Mouse (Mus musculus) myocyte (in vitro differentiated cells): ENCODE measurements around the gene 4430402I18Rik. TPM values are rescaled to one million over a fixed set of nuclear protein-coding genes. Genes with fewer than 3 reads are reported as not detected.

Experiments
- H3K27me3 ChIP-seq: one replicate; pipeline ENCODE4 v1.6.1; 2011; ENCODE audit not compliant: control insufficient read depth, insufficient read depth, insufficient read length
- H3K36me3 ChIP-seq: one replicate; pipeline ENCODE4 v1.6.1; 2011; ENCODE audit not compliant: control insufficient read depth, insufficient read depth
- H3K4me2 ChIP-seq: one replicate; pipeline ENCODE4 v1.6.1; 2011; ENCODE audit warnings: low read depth, control low read depth
- H3K4me3 ChIP-seq: one replicate; pipeline ENCODE4 v1.5.1; 2011; ENCODE audit warnings: mild to moderate bottlenecking, control low read depth, moderate library complexity
- H3K79me2 ChIP-seq: one replicate; pipeline ENCODE4 v1.6.1; 2011; ENCODE audit not compliant: control insufficient read depth, insufficient read depth
- H3ac ChIP-seq: one replicate; pipeline ENCODE4 v1.6.1; 2011; ENCODE audit not compliant: control insufficient read depth, insufficient read length
- CEBPB ChIP-seq: IDR thresholded peaks from 2 replicates; pipeline ENCODE4 v1.6.1; 2011; ENCODE audit warnings: mild to moderate bottlenecking, moderate library complexity; ENCODE audit not compliant: poor library complexity, insufficient read depth, severe bottlenecking
- E2F4 ChIP-seq: IDR thresholded peaks from one replicate; pipeline ENCODE4 v1.6.1; 2011; ENCODE audit warnings: mild to moderate bottlenecking, control low read depth, moderate library complexity; ENCODE audit not compliant: insufficient read depth
- MAX ChIP-seq: IDR thresholded peaks from one replicate; pipeline ENCODE4 v1.6.1; 2011; ENCODE audit warnings: low read depth, mild to moderate bottlenecking, control low read depth
- MYOD1 ChIP-seq, 3 experiments: IDR thresholded peaks; one replicate each; pipeline ENCODE4 v1.6.1; 2011; ENCODE audit warnings: control low read depth in 2 of 3, low read depth in 2 of 3, mild to moderate bottlenecking in 2 of 3, moderate library complexity in 1 of 3; ENCODE audit not compliant: insufficient read length in 2 of 3, control insufficient read depth in 1 of 3
- MYOG ChIP-seq, 3 experiments: IDR thresholded peaks; one replicate each; pipeline ENCODE4 v1.6.1; 2011; ENCODE audit warnings: control low read depth in 2 of 3, low read depth in 2 of 3, mild to moderate bottlenecking in 2 of 3; ENCODE audit not compliant: insufficient read length in 2 of 3, control insufficient read depth in 1 of 3, insufficient read depth in 1 of 3
- POLR2A ChIP-seq: IDR thresholded peaks from one replicate; pipeline ENCODE4 v1.6.1; 2011; ENCODE audit warnings: low read depth, mild to moderate bottlenecking, control low read depth, moderate library complexity; ENCODE audit not compliant: insufficient read length
- POLR2AphosphoS2 ChIP-seq: IDR thresholded peaks from one replicate; pipeline ENCODE4 v1.6.1; 2011; ENCODE audit warnings: low read depth, control low read depth; ENCODE audit not compliant: insufficient read length
- REST ChIP-seq: IDR thresholded peaks from one replicate; pipeline ENCODE4 v1.6.1; 2011; ENCODE audit warnings: mild to moderate bottlenecking, control low read depth, moderate library complexity; ENCODE audit not compliant: insufficient read depth, insufficient read length
- SRF ChIP-seq: IDR thresholded peaks from one replicate; pipeline ENCODE4 v1.6.1; 2011; ENCODE audit warnings: low read depth; ENCODE audit not compliant: control insufficient read depth, insufficient read length
- TCF12 ChIP-seq: IDR thresholded peaks from one replicate; pipeline ENCODE4 v1.6.1; 2011; ENCODE audit warnings: mild to moderate bottlenecking, control low read depth; ENCODE audit not compliant: poor library complexity, insufficient read depth, severe bottlenecking
- TCF3 ChIP-seq: IDR thresholded peaks from one replicate; pipeline ENCODE4 v1.6.1; 2011; ENCODE audit warnings: low read depth, control low read depth; ENCODE audit not compliant: insufficient read length
- USF1 ChIP-seq: IDR thresholded peaks from one replicate; pipeline ENCODE4 v1.6.1; 2011; ENCODE audit warnings: low read depth, mild to moderate bottlenecking, control low read depth, moderate library complexity
- polyA plus RNA-seq: library from polyadenylated mRNA; unstranded; fragments of >200 nt; fragmentation: generic; extraction: Trizol; gene quantifications from one replicate; pipeline ENCODE4 v1.2.1, GENCODE M21; 2012; ENCODE audit warnings: missing spikeins

4430402I18Rik gene
- polyA plus RNA-seq, 1 experiment: 0.16 TPM

- H3K79me2 ChIP-seq: no peaks in the 10 kb centered on the region
- no peaks in the 10 kb centered on the region for H3K36me3 ChIP-seq
- H3ac ChIP-seq: no peak overlapping the region
- no peak overlapping the region for H3K4me3 ChIP-seq
- no peak overlapping the region for H3K4me2 ChIP-seq
- TF ChIP-seq TCF3 (no peak), E2F4 (no peak), SRF (no peak), MYOG (IDR thresholded peaks at IDR 0.05; ENCODE audit: control insufficient read depth in 1 of 3, insufficient read depth in 1 of 3, insufficient read length in 2 of 3, low read depth in 2 of 3) (no peak), USF1 (no peak), POLR2A (no peak), CEBPB (no peak), MAX (no peak), REST (no peak), TCF12 (no peak), POLR2AphosphoS2 (no peak), MYOD1 (IDR thresholded peaks at IDR 0.05; ENCODE audit: control insufficient read depth in 1 of 3, insufficient read length in 2 of 3, low read depth in 2 of 3) (no peak)
- H3K27me3 ChIP-seq: no peaks in the 10 kb centered on the region
Observed at GRCm38 (mm10) chr19:28926366-28926765, 41.2 kb downstream of the 4430402I18Rik start.

- Histone ChIP-seq H3K36me3 (no peaks in the 10 kb centered on the region), H3ac (no peak overlapping the region), H3K4me3 (no peak overlapping the region), H3K4me2 (no peak overlapping the region), H3K27me3 (peaks cover 25% of the 10 kb centered on the region), H3K79me2 (no peaks in the 10 kb centered on the region)
- TF ChIP-seq USF1 (no peak), POLR2A (no peak), CEBPB (no peak), MYOD1 (IDR thresholded peaks at IDR 0.05; ENCODE audit: control insufficient read depth in 1 of 3, insufficient read length in 2 of 3, low read depth in 2 of 3) (no peak), TCF12 (no peak), MYOG (IDR thresholded peaks at IDR 0.05; ENCODE audit: control insufficient read depth in 1 of 3, insufficient read depth in 1 of 3, insufficient read length in 2 of 3, low read depth in 2 of 3) (no peak)
Observed at GRCm38 (mm10) chr19:28917839-28918238, 49.8 kb downstream of the 4430402I18Rik start.

- TF ChIP-seq POLR2A (no peak), TCF3 (no peak), MYOG (IDR thresholded peaks at IDR 0.05; ENCODE audit: control insufficient read depth in 1 of 3, insufficient read depth in 1 of 3, insufficient read length in 2 of 3, low read depth in 2 of 3) (no peak), CEBPB (no peak), POLR2AphosphoS2 (no peak)
- no peaks in the 10 kb centered on the region for H3K36me3 ChIP-seq
- no peak overlapping the region for H3K4me2 ChIP-seq
- no peak overlapping the region for H3ac ChIP-seq
- H3K27me3 ChIP-seq: peaks cover 30% of the 10 kb centered on the region
- no peaks in the 10 kb centered on the region for H3K79me2 ChIP-seq
- H3K4me3 ChIP-seq: no peak overlapping the region
Observed at GRCm38 (mm10) chr19:28916492-28916891, 51.1 kb downstream of the 4430402I18Rik start.

GRCm38 (mm10) chr19:28915602-28916250 lies 51.9 kb downstream of the 4430402I18Rik start:
- no peaks in the 10 kb centered on the region for H3K36me3 ChIP-seq
- H3K4me2 ChIP-seq: no peak overlapping the region
- TF ChIP-seq TCF3: no peak
- no peak for TF ChIP-seq MYOD1 (IDR thresholded peaks at IDR 0.05; ENCODE audit: control insufficient read depth in 1 of 3, insufficient read length in 2 of 3, low read depth in 2 of 3)
- no peak overlapping the region for H3ac ChIP-seq
- H3K79me2 ChIP-seq: no peaks in the 10 kb centered on the region
- peaks cover 32% of the 10 kb centered on the region for H3K27me3 ChIP-seq
- H3K4me3 ChIP-seq: no peak overlapping the region

DNA sequence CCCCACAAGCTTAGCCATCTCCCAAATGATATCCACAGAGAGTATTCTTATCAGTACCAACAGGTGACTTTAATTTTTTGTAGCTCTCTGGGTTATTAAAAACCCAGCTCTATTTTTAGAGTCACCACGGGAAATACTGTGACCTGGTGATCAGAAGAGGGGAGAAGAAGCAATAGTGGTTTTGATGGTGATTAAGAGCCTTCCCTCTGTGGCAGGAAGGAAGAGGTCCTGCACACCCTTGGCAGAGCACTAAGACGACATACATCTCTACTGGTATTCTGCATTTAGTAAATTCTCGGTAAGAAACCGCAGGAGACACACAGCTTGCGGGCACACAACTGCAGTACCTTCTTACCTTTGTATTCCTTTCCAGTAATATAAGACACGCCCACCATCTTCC lies 53.0 kb downstream of the 4430402I18Rik start:
- Histone ChIP-seq H3K27me3 (peaks cover 32% of the 10 kb centered on the region), H3ac (no peak overlapping the region), H3K4me2 (no peak overlapping the region), H3K4me3 (no peak overlapping the region), H3K79me2 (no peaks in the 10 kb centered on the region), H3K36me3 (no peaks in the 10 kb centered on the region)
- TF ChIP-seq CEBPB (no peak), E2F4 (no peak), SRF (no peak), MAX (no peak), MYOG (IDR thresholded peaks at IDR 0.05; ENCODE audit: control insufficient read depth in 1 of 3, insufficient read depth in 1 of 3, insufficient read length in 2 of 3, low read depth in 2 of 3) (no peak)
